Mouse (Mus musculus): ENCODE data around the gene Bap1. TPM values are rescaled to one million over a fixed set of nuclear protein-coding genes. Genes with fewer than 3 reads are reported as not detected.

Bap1 gene
- polyA plus RNA-seq, 1 experiment from 2014 or later, result 52.5 TPM

DNA sequence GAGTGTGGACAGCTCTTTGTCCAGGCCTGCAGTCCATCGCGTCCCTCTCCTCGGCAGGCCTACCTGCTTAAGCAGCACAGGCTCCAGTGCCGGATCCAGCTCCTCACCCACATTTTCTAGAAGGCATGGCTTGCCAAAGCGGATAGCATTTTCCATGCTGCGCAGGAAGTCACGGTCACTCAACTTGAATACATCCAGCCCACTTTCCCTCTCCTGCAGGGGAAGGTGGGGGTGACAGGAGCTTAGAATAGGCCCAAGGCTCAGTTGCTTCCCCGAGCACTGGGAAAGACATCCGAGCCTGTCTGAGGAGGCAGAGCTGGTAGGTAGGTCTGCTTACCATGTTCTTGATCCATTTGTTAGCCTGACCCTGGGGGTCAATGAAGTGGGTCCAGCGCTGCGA, 16.4 kb downstream of the Bap1 start:
- Histone ChIP-seq H3K4me2 (no peak overlapping the region), H3K36me3 (ENCODE audit: control insufficient read depth, insufficient read depth, low read length) (no peaks in the 10 kb centered on the region), H3K9me3 (replicated peaks; ENCODE audit: control insufficient read depth, low read length) (no peaks in the 10 kb centered on the region), H3K27ac (ENCODE audit: low read depth, low read length) (no peak overlapping the region), H3K4me1 (ENCODE audit: control insufficient read depth, insufficient read depth, low read length) (peaks cover 9% of the 10 kb centered on the region; the same call in 1 of the 2 replicates), H3K27me3 (ENCODE audit: control insufficient read depth, insufficient read depth, low read length) (peaks cover 5% of the 10 kb centered on the region; the same call in 1 of the 2 replicates), H3K9ac (ENCODE audit: low read depth, low read length) (no peak overlapping the region), H3K4me3 (ENCODE audit: low read depth, low read length) (no peak overlapping the region)
- ATAC-seq (replicated peaks; ENCODE audit: insufficient number of reproducible peaks, low FRiP score, low TSS enrichment), result no peak
- WGBS (ENCODE audit: insufficient replicate concordance), result 86% methylated on average over 11 of the region's 11 CpGs

DNA sequence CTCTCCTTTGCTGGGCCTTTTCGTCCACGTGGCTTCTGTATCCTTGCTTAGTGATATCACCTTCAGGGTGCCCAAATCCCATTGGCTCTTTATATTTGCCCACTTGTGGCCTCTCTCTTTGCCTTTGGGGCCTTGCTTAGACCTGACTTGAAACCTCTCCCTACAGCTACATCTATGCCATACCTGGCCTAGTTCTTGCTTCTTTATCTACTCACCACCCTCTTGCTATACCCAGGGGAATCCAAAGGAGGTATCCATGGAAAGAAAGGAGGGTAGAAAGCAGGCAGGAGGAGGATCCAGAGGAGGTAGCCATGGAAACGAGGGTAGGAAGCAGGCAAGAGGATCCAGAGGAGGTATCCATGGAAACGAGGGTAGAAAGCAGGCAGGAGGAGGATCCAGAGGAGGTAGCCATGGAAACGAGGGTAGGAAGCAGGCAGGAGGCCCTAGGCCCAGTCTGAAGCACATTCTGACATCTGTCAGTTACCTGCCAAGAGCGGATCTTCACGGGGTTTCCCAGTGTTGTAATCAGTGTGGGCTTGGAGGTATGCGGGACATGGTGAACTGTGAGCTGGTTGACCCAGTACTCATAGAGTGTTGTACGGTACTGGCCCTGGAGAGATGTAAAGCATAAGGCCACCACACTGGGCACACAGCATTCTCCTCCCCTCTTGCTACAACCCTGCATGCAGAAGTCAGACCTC, 17.2 kb downstream of the Bap1 start:
- Histone ChIP-seq H3K36me3 (ENCODE audit: control insufficient read depth, insufficient read depth, low read length) (no peaks in the 10 kb centered on the region), H3K9me3 (replicated peaks; ENCODE audit: control insufficient read depth, low read length) (no peaks in the 10 kb centered on the region), H3K9ac (ENCODE audit: low read depth, low read length) (no peak overlapping the region), H3K27ac (ENCODE audit: low read depth, low read length) (no peak overlapping the region), H3K4me3 (ENCODE audit: low read depth, low read length) (no peak overlapping the region), H3K27me3 (ENCODE audit: control insufficient read depth, insufficient read depth, low read length) (peaks cover 5% of the 10 kb centered on the region; the same call in 1 of the 2 replicates), H3K4me2 (peak overlapping the region; percentile 66), H3K4me1 (ENCODE audit: control insufficient read depth, insufficient read depth, low read length) (peaks cover 9% of the 10 kb centered on the region; the same call in 1 of the 2 replicates)
- no peak for ATAC-seq (replicated peaks; ENCODE audit: insufficient number of reproducible peaks, low FRiP score, low TSS enrichment)
- WGBS (ENCODE audit: insufficient replicate concordance), result 76% methylated on average over 9 of the region's 9 CpGs

DNA sequence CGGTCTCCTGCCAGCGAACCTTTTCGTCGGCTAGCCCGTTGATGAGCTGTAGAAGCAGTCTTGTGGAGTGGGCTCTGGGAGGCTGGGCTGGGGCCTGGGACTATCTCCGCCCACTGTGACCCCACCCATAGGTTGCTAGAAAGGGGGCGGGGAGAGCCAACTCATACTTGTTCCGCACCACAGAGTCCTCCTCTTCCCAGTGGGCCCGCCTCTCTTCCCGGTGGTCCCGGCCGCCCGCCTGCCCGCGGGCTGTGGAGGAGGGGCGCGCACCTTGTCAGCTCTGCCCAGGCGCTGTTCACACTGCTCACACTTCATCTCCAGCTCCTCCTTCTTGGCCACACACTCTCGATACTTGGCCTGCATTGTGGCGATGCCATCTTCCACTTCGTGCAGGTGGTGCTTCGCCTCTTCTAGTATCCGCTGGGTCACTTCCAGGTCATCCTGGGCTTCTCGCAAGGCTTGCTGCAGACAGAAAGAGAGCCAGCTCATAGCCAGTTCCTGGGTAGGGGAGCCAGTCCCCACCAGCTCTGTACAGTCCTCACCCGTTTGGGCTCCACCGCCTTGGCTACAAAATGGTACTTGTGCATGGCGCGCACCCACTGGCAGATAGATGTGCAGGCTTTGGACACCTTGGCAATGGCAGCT, 18.3 kb downstream of the Bap1 start:
- Histone ChIP-seq H3K9me3 (replicated peaks; ENCODE audit: control insufficient read depth, low read length) (no peaks in the 10 kb centered on the region), H3K9ac (ENCODE audit: low read depth, low read length) (peak overlapping the region; percentile 60), H3K4me1 (ENCODE audit: control insufficient read depth, insufficient read depth, low read length) (peaks cover 9% of the 10 kb centered on the region; the same call in 1 of the 2 replicates), H3K4me3 (ENCODE audit: low read depth, low read length) (peak overlapping the region; percentile 38), H3K27me3 (ENCODE audit: control insufficient read depth, insufficient read depth, low read length) (peaks cover 5% of the 10 kb centered on the region; the same call in 1 of the 2 replicates), H3K4me2 (peak overlapping the region; percentile 66), H3K27ac (ENCODE audit: low read depth, low read length) (no peak overlapping the region), H3K36me3 (ENCODE audit: control insufficient read depth, insufficient read depth, low read length) (no peaks in the 10 kb centered on the region)
- WGBS (ENCODE audit: insufficient replicate concordance), result 13% methylated on average over 27 of the region's 28 CpGs
- peak; percentile 55; the same call in 1 of the 2 replicates for ATAC-seq (replicated peaks; ENCODE audit: insufficient number of reproducible peaks, low FRiP score, low TSS enrichment)

DNA sequence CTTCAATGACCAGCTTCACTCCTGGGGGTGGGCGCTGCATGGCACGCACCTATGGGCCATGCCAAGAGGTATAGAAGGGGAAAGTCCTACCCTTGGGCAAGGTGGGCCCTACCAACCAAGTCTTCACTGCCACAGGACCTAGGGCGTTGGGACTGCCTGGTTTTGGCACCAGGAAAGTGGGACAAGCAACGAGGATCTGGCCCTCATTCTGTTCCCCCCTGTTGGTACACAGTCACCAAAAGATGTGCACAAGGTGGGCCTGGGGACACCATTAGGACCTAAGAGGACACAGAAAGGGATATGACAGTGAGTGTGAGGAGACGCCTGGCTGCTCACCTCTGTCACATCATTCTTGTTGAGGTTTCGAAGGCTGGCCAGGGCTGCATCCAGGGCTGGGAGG, 19.9 kb downstream of the Bap1 start:
- Histone ChIP-seq H3K4me1 (ENCODE audit: control insufficient read depth, insufficient read depth, low read length) (peaks cover 9% of the 10 kb centered on the region; the same call in 1 of the 2 replicates), H3K27me3 (ENCODE audit: control insufficient read depth, insufficient read depth, low read length) (peaks cover 5% of the 10 kb centered on the region; the same call in 1 of the 2 replicates), H3K9ac (ENCODE audit: low read depth, low read length) (no peak overlapping the region), H3K36me3 (ENCODE audit: control insufficient read depth, insufficient read depth, low read length) (no peaks in the 10 kb centered on the region), H3K4me2 (no peak overlapping the region), H3K27ac (ENCODE audit: low read depth, low read length) (no peak overlapping the region), H3K4me3 (ENCODE audit: low read depth, low read length) (no peak overlapping the region), H3K9me3 (replicated peaks; ENCODE audit: control insufficient read depth, low read length) (no peaks in the 10 kb centered on the region)
- whole genome bisulfite sequencing (ENCODE audit: insufficient replicate concordance), result 88% methylated on average over 6 of the region's 6 CpGs
- ATAC-seq (replicated peaks; ENCODE audit: insufficient number of reproducible peaks, low FRiP score, low TSS enrichment), result no peak

DNA sequence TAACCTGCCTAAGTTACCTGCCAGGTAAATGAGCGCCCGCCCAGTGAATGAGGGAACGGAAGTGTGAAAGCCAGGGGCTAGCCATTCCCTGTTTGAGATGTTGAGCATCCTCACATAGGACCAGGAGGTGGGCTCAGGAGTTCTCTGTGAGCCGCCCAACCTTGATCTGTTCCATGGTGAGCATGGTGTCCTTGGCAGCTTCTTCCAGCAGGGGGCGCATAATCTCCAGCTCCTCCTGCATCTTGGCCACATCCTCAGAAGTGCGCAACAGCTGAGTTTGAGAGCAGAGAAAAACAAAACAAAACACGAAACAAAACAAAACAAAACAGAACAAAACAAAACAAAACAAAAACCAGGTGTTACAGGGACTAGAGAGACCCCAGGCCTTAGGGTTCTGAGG, 20.9 kb downstream of the Bap1 start:
- Histone ChIP-seq H3K27me3 (ENCODE audit: control insufficient read depth, insufficient read depth, low read length) (peaks cover 5% of the 10 kb centered on the region; the same call in 1 of the 2 replicates), H3K9me3 (replicated peaks; ENCODE audit: control insufficient read depth, low read length) (no peaks in the 10 kb centered on the region), H3K4me3 (ENCODE audit: low read depth, low read length) (no peak overlapping the region), H3K36me3 (ENCODE audit: control insufficient read depth, insufficient read depth, low read length) (no peaks in the 10 kb centered on the region), H3K27ac (ENCODE audit: low read depth, low read length) (no peak overlapping the region), H3K9ac (ENCODE audit: low read depth, low read length) (no peak overlapping the region), H3K4me2 (no peak overlapping the region), H3K4me1 (ENCODE audit: control insufficient read depth, insufficient read depth, low read length) (peaks cover 9% of the 10 kb centered on the region; the same call in 1 of the 2 replicates)
- no peak for ATAC-seq (replicated peaks; ENCODE audit: insufficient number of reproducible peaks, low FRiP score, low TSS enrichment)
- WGBS (ENCODE audit: insufficient replicate concordance), result 17% methylated on average over 7 of the region's 7 CpGs

DNA sequence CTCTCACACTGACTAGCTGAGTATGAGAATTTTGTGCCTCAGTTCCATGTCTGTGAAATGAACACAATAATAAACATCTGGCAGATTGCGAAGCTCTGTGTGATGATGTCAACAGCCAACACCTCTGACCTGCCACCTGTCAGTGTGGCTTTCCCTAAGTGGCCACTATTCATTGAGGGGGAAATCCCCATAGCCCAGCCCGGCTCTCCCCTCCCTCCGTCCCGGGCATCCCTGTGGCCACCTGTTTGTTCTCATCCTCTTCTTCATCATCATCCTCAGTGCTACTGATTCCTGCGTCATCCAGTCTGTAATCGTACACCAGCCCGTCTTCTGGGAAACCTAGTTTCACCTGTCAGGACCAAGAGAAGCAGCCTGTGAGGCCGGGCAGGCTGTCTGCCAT, 34.5 kb downstream of the Bap1 start:
- H3K9ac ChIP-seq (ENCODE audit: low read depth, low read length), result no peak overlapping the region
- H3K4me2 ChIP-seq, result no peak overlapping the region
- no peak for ATAC-seq (replicated peaks; ENCODE audit: insufficient number of reproducible peaks, low FRiP score, low TSS enrichment)
- H3K36me3 ChIP-seq (ENCODE audit: control insufficient read depth, insufficient read depth, low read length), result no peaks in the 10 kb centered on the region
- no peaks in the 10 kb centered on the region for H3K4me1 ChIP-seq (ENCODE audit: control insufficient read depth, insufficient read depth, low read length)
- no peaks in the 10 kb centered on the region for H3K9me3 ChIP-seq (replicated peaks; ENCODE audit: control insufficient read depth, low read length)
- H3K27me3 ChIP-seq (ENCODE audit: control insufficient read depth, insufficient read depth, low read length), result 0 out of 2 replicates have a peak, but pooled peaks cover 3% of the 10 kb centered on the region
- no peak overlapping the region for H3K27ac ChIP-seq (ENCODE audit: low read depth, low read length)
- 73% methylated on average over 8 of the region's 8 CpGs for WGBS (ENCODE audit: insufficient replicate concordance)
- H3K4me3 ChIP-seq (ENCODE audit: low read depth, low read length), result no peak overlapping the region

Other genes starting within 250 kb of the Bap1 start
- 319 and 321 TPM in 2 replicates for gene Spcs1, start 249.8 kb upstream of the Bap1 start, polyA plus RNA-seq (2014; fragmentation: Nextera tagmentation; extraction: Ambion mirVana)
- 80.6 and 93.6 TPM in 2 replicates for gene Pbrm1, start 232.3 kb upstream of the Bap1 start, polyA plus RNA-seq (2014; fragmentation: Nextera tagmentation; extraction: Ambion mirVana)
- gene Gnl3, start 232.3 kb upstream of the Bap1 start, polyA plus RNA-seq (2014; fragmentation: Nextera tagmentation; extraction: Ambion mirVana), result 76.2 and 88.7 TPM in 2 replicates
- gene Smim4, start 122.5 kb upstream of the Bap1 start, polyA plus RNA-seq (2014; fragmentation: Nextera tagmentation; extraction: Ambion mirVana), result 64.5 and 70.0 TPM in 2 replicates
- 342 and 344 TPM in 2 replicates for gene Nt5dc2, start 120.4 kb upstream of the Bap1 start, polyA plus RNA-seq (2014; fragmentation: Nextera tagmentation; extraction: Ambion mirVana)
- gene Stab1, start 82.8 kb upstream of the Bap1 start, polyA plus RNA-seq (2014; fragmentation: Nextera tagmentation; extraction: Ambion mirVana), result 35.9 and 40.4 TPM in 2 replicates
- gene Tnnc1, start 43.1 kb upstream of the Bap1 start, polyA plus RNA-seq (2014; fragmentation: Nextera tagmentation; extraction: Ambion mirVana), result 3,123 and 3,177 TPM in 2 replicates
- gene Nisch, start 34.5 kb upstream of the Bap1 start, polyA plus RNA-seq (2014; fragmentation: Nextera tagmentation; extraction: Ambion mirVana), result 286 and 325 TPM in 2 replicates
- gene Sema3g, start 33.6 kb upstream of the Bap1 start, polyA plus RNA-seq (2014; fragmentation: Nextera tagmentation; extraction: Ambion mirVana), result 0.03 and 0.08 TPM in 2 replicates
- 7.4 and 8.7 TPM in 2 replicates for gene Phf7, start 133 bp upstream of the Bap1 start, polyA plus RNA-seq (2014; fragmentation: Nextera tagmentation; extraction: Ambion mirVana)
- 1.5 TPM in 2 replicates for gene Dnah1, start 72.4 kb downstream of the Bap1 start, polyA plus RNA-seq (2014; fragmentation: Nextera tagmentation; extraction: Ambion mirVana)
- 35.4 and 42.2 TPM in 2 replicates for gene Capn7, start 85.2 kb downstream of the Bap1 start, polyA plus RNA-seq (2014; fragmentation: Nextera tagmentation; extraction: Ambion mirVana)
- 10.9 and 16.8 TPM in 2 replicates for gene Sh3bp5, start 184.6 kb downstream of the Bap1 start, polyA plus RNA-seq (2014; fragmentation: Nextera tagmentation; extraction: Ambion mirVana)
- gene Eaf1, start 242.9 kb downstream of the Bap1 start, polyA plus RNA-seq (2014; fragmentation: Nextera tagmentation; extraction: Ambion mirVana), result 16.6 and 19.3 TPM in 2 replicates
- 52.2 and 58.3 TPM in 2 replicates for gene Mettl6, start 243.6 kb downstream of the Bap1 start, polyA plus RNA-seq (2014; fragmentation: Nextera tagmentation; extraction: Ambion mirVana)